In the genomic region with DNA sequence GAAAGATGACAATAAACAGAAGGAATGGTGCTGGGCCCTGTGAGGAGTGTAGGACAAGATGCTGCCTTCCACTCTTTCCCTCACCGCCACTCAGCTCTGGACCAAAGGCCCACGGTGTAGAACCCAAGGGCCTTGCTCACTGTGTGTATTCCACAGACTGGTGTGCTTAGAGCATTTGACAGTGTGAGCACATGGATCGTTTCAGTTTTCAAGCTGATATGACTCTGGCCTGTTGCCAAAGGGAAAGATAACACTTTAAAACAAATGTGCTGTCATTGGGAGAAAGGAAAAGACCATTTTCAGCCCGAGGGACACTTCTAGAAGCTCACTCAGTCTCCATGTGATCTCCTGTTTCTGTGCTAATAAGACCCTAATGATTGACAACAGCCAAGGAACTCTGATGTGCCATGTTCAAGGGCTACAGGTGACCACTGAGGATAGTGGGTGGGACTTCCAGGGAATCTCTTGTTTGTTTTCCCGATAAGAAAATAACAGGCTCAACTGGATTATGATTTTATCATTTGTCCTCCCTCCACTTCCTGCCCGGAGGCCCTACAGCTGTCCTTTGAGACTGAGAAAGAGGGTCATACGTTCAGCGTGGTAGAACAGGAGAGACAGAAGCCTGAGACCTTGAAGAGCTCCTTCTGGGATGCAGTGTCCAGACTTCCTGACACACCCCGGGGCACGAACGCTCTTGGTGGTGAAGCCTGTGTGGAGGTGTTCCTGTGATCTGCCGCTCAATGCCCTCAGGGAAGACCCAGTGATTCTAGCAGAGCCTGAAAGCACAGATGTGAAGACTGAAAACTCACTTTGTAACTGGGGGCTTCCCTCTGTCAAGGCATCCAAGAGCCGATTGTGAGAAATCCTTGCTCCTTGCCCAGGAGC, we compare ENCODE assay signal across 17 mouse cellular contexts.
A peak's percentile ranks its signal among the peaks of the same experiment; 100 is the strongest.
DNase-seq lines count a peak whose midpoint lies in the region; ATAC-seq and TF ChIP-seq lines count a peak whose summit lies in the region.
"Had no signal": no experiment of that assay in that cellular context is flagged by ENCODE, and none has a peak within 500 bp of the region (broad histone marks: within the 10 kb centered on the region; RNA-seq: fewer than 3 reads in every experiment).

No protein-coding gene starts in this region.

- peaks cover 10% of the 10 kb centered on the region for H3K4me1 ChIP-seq in limb, embryonic 14.5 days (ENCODE audit: control insufficient read depth, insufficient read depth, low read length)
- no peaks in the 10 kb centered on the region for H3K4me1 ChIP-seq in limb, embryonic 10.5 days
- peaks cover 14% of the 10 kb centered on the region for H3K4me1 ChIP-seq in heart, embryonic 16.5 days (ENCODE audit: control insufficient read depth, insufficient read depth, low read length)
- H3K4me1 ChIP-seq in kidney, adult 2 months (ENCODE audit: control insufficient read depth, insufficient read depth, low read length): no peaks in the 10 kb centered on the region; the same call in 1 of the 2 replicates
- H3K4me1 ChIP-seq in stomach, embryonic 14.5 days (ENCODE audit: control insufficient read depth, insufficient read depth, low read length): peaks cover 6% of the 10 kb centered on the region
- H3K4me1 ChIP-seq: forebrain, embryonic 13.5 days; neural tube, embryonic 13.5 days had no signal

- H3K4me2 ChIP-seq in limb, embryonic 14.5 days (replicated peaks; ENCODE audit: low read depth, low read length, severe bottlenecking): no peak overlapping the region
- no peak overlapping the region for H3K4me2 ChIP-seq in heart, embryonic 16.5 days (ENCODE audit: low read depth, low read length)
- H3K4me2 ChIP-seq in stomach, embryonic 14.5 days (replicated peaks; ENCODE audit: low read depth, low read length): no peak overlapping the region
- H3K4me2 ChIP-seq: embryonic facial prominence, embryonic 13.5 days; forebrain, embryonic 13.5 days; midbrain, embryonic 15.5 days; neural tube, embryonic 13.5 days had no signal

- WGBS in limb, embryonic 14.5 days: 75% methylated on average over 13 of the region's 13 CpGs
- WGBS in limb, embryonic 10.5 days: 85% methylated on average over 13 of the region's 13 CpGs
- 44% methylated on average over 13 of the region's 13 CpGs for WGBS in heart, embryonic 16.5 days
- WGBS in kidney, adult 2 months: 65% methylated on average over 13 of the region's 13 CpGs
- WGBS in stomach, embryonic 14.5 days: 54% methylated on average over 13 of the region's 13 CpGs

- H3K9me3 ChIP-seq in limb, embryonic 14.5 days (ENCODE audit: control insufficient read depth, low read length): no peaks in the 10 kb centered on the region
- no peaks in the 10 kb centered on the region for H3K9me3 ChIP-seq in limb, embryonic 10.5 days (replicated peaks)
- no peaks in the 10 kb centered on the region for H3K9me3 ChIP-seq in heart, embryonic 16.5 days (replicated peaks; ENCODE audit: control insufficient read depth, low read length)
- H3K9me3 ChIP-seq in stomach, embryonic 14.5 days (ENCODE audit: control insufficient read depth, low read depth, low read length): no peaks in the 10 kb centered on the region
- H3K9me3 ChIP-seq: embryonic facial prominence, embryonic 13.5 days; forebrain, embryonic 13.5 days; midbrain, embryonic 15.5 days; neural tube, embryonic 13.5 days had no signal

- H3K4me3 ChIP-seq in limb, embryonic 14.5 days (replicated peaks; ENCODE audit: low read length): no peak overlapping the region
- no peak overlapping the region for H3K4me3 ChIP-seq in limb, embryonic 10.5 days
- no peak overlapping the region for H3K4me3 ChIP-seq in heart, embryonic 16.5 days (ENCODE audit: low read length)
- H3K4me3 ChIP-seq in kidney, adult 2 months (ENCODE audit: insufficient read depth, low read depth, low read length): no peak overlapping the region
- H3K4me3 ChIP-seq in stomach, embryonic 14.5 days (ENCODE audit: low read depth, low read length): no peak overlapping the region
- H3K4me3 ChIP-seq: embryonic facial prominence, embryonic 13.5 days; forebrain, embryonic 13.5 days; layer of hippocampus, adult 2 months; midbrain, embryonic 15.5 days; neural tube, embryonic 13.5 days had no signal

- DNase-seq in limb, embryonic 14.5 days (ENCODE audit: low spot score): peak; percentile 20
- no peak for DNase-seq in limb, embryonic 10.5 days (ENCODE audit: low spot score)
- peak; percentile 35 for DNase-seq in kidney, adult 2 months
- DNase-seq in embryo, embryonic 10 days (ENCODE audit: low spot score): no peak
- DNase-seq in left cerebral cortex, adult 8-10 months (ENCODE audit: low spot score in 2 of 2): no peak
- DNase-seq: cerebellum, postnatal 14 days; gastrocnemius, postnatal 10 days had no signal

- H3K27ac ChIP-seq in limb, embryonic 14.5 days (replicated peaks; ENCODE audit: low read depth, low read length): no peak overlapping the region
- no peak overlapping the region for H3K27ac ChIP-seq in limb, embryonic 10.5 days
- H3K27ac ChIP-seq in heart, embryonic 16.5 days (ENCODE audit: low read length): peak overlapping the region; percentile 46
- no peak overlapping the region for H3K27ac ChIP-seq in kidney, adult 2 months (ENCODE audit: insufficient read depth, low read depth, low read length)
- H3K27ac ChIP-seq in stomach, embryonic 14.5 days (ENCODE audit: low read length): peak overlapping the region; percentile 33; the same call in 1 of the 2 replicates
- H3K27ac ChIP-seq: embryonic facial prominence, embryonic 13.5 days; forebrain, embryonic 13.5 days; layer of hippocampus, adult 2 months; midbrain, embryonic 15.5 days; neural tube, embryonic 13.5 days had no signal

- TF ChIP-seq POLR2A in limb, embryonic 14.5 days (IDR thresholded peaks at IDR 0.05; ENCODE audit: borderline replicate concordance, extremely low read depth, insufficient read depth, insufficient read length): no peak
- no peak for TF ChIP-seq POLR2A in kidney, adult 2 months (IDR thresholded peaks at IDR 0.05; ENCODE audit: low read depth, low read length)

- ATAC-seq in limb, embryonic 14.5 days (ENCODE audit: low FRiP score, low read depth): no peak
- ATAC-seq in heart, embryonic 16.5 days (replicated peaks; ENCODE audit: extremely low read depth, insufficient read depth, low FRiP score): peak; percentile 46; the same call in 1 of the 2 replicates
- ATAC-seq in stomach, embryonic 14.5 days (ENCODE audit: insufficient number of reproducible peaks, insufficient read depth, low FRiP score, low read depth): no peak
- ATAC-seq: activated CD4-positive, CD25-positive, alpha-beta regulatory T cell, adult 4 months; forebrain, embryonic 13.5 days; hindbrain, embryonic 16.5 days; lung, postnatal 0 days; midbrain, embryonic 15.5 days had no signal

- H3K9ac ChIP-seq in limb, embryonic 14.5 days (ENCODE audit: low read depth, low read length, severe bottlenecking): no peak overlapping the region
- no peak overlapping the region for H3K9ac ChIP-seq in heart, embryonic 16.5 days (ENCODE audit: low read length)
- no peak overlapping the region for H3K9ac ChIP-seq in stomach, embryonic 14.5 days (replicated peaks; ENCODE audit: low read depth, low read length)
- H3K9ac ChIP-seq: embryonic facial prominence, embryonic 13.5 days; forebrain, embryonic 13.5 days; midbrain, embryonic 15.5 days; neural tube, embryonic 13.5 days had no signal

- H3K27me3 ChIP-seq in limb, embryonic 14.5 days (ENCODE audit: control insufficient read depth, insufficient read depth, low read length): no peaks in the 10 kb centered on the region
- H3K27me3 ChIP-seq in limb, embryonic 10.5 days (ENCODE audit: low read depth, poor library complexity, severe bottlenecking): no peaks in the 10 kb centered on the region
- H3K27me3 ChIP-seq in heart, embryonic 16.5 days (ENCODE audit: control insufficient read depth, insufficient read depth, low read length): no peaks in the 10 kb centered on the region
- H3K27me3 ChIP-seq in kidney, adult 2 months (replicated peaks; ENCODE audit: control insufficient read depth, insufficient read depth, low read length): no peaks in the 10 kb centered on the region
- no peaks in the 10 kb centered on the region for H3K27me3 ChIP-seq in stomach, embryonic 14.5 days (ENCODE audit: control insufficient read depth, insufficient read depth, low read length)
- H3K27me3 ChIP-seq: embryonic facial prominence, embryonic 13.5 days; forebrain, embryonic 13.5 days; midbrain, embryonic 15.5 days; neural tube, embryonic 13.5 days had no signal

- no peak for TF ChIP-seq CTCF in kidney, adult 2 months (conservative IDR thresholded peaks at IDR 0.05; ENCODE audit: insufficient read depth, insufficient read length, low read depth, low read length)

- no peaks in the 10 kb centered on the region for H3K36me3 ChIP-seq in limb, embryonic 14.5 days (ENCODE audit: control insufficient read depth, insufficient read depth, low read length)
- H3K36me3 ChIP-seq in limb, embryonic 10.5 days: no peaks in the 10 kb centered on the region
- no peaks in the 10 kb centered on the region for H3K36me3 ChIP-seq in heart, embryonic 16.5 days (ENCODE audit: control insufficient read depth, insufficient read depth)
- no peaks in the 10 kb centered on the region for H3K36me3 ChIP-seq in kidney, adult 2 months (ENCODE audit: control insufficient read depth, insufficient read depth, low read length)
- no peaks in the 10 kb centered on the region for H3K36me3 ChIP-seq in stomach, embryonic 14.5 days (ENCODE audit: control insufficient read depth, insufficient read depth, low read length)
- H3K36me3 ChIP-seq: embryonic facial prominence, embryonic 13.5 days; midbrain, embryonic 15.5 days; neural tube, embryonic 13.5 days had no signal

Comparison
In these comparisons a context has a peak if more than half of its experiments do, and no peak if none do; other contexts are left out.
1. DNase-seq: peak in limb, embryonic 14.5 days (single experiment) and kidney, adult 2 months (single experiment); none in limb, embryonic 10.5 days (single experiment), embryo, embryonic 10 days (single experiment) and left cerebral cortex, adult 8-10 months (0 of 2).
2. H3K27ac ChIP-seq: peak in heart, embryonic 16.5 days (single experiment) and stomach, embryonic 14.5 days (single experiment); none in limb, embryonic 14.5 days (single experiment), limb, embryonic 10.5 days (single experiment) and kidney, adult 2 months (single experiment).